Mouse (Mus musculus): ENCODE measurements around the gene Adam17. TPM values are rescaled to one million over a fixed set of nuclear protein-coding genes. Genes with fewer than 3 reads are reported as not detected.
A peak's percentile ranks its signal among the peaks of the same experiment; 100 is the strongest.

The Adam17 gene
- total RNA-seq, 2 experiments from 2014 or later = 15.3 to 21.5 TPM

- DNase-seq (ENCODE audit: low spot score in 2 of 2) = no peak
- intact Hi-C loops (cut with DNase I) = no loop called here
Observed at GRCm38 (mm10) chr12:21364624-21365435, 8.6 kb downstream of the Adam17 start.

DNA sequence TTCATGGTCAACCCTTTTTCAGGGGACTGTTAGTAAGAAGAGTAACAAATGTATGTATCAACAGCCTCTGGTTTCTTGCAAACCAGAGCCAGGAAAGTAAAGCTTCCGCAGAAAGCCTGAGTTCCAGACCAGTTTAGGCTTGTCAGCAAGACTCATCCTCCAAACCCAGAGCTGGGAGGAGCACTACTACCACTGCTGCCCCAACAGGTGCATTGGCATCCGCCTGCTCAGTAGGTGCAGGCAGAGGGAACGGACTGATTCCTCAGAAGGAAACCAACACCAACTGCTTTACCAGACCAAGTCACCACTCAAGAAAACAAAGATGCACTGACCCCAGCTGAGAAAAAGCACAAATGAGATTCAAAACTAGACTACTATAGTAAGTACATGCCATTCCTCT, 10.2 kb downstream of the Adam17 start:
- DNase-seq (ENCODE audit: low spot score in 2 of 2) = no peak
- intact Hi-C loops (cut with DNase I) = no loop called here

DNA sequence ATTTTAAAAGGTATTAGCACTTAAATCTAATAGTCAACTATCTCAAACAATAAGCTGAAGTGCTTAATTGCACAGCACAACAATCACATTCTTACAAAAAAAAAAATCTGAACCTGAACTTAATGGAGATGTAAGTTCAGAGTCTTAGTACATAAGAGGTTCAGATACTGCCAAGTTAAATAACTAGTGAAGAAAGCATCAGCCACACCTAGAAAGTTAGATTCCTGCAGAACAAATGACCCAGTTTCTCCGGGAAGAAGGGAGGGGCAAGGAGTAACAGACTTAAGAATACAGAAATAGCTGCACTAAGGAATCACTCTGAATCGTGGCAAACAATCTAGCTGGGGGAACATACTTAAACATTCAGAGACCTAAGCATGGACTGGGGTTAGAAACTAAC, 10.7 kb downstream of the Adam17 start:
- DNase-seq (ENCODE audit: low spot score in 2 of 2) = no peak
- intact Hi-C loops (cut with DNase I) = no loop called here

GRCm38 (mm10) chr12:21353681-21354080, 19.8 kb downstream of the Adam17 start:
- intact Hi-C loops (cut with DNase I) = no loop called here

DNA sequence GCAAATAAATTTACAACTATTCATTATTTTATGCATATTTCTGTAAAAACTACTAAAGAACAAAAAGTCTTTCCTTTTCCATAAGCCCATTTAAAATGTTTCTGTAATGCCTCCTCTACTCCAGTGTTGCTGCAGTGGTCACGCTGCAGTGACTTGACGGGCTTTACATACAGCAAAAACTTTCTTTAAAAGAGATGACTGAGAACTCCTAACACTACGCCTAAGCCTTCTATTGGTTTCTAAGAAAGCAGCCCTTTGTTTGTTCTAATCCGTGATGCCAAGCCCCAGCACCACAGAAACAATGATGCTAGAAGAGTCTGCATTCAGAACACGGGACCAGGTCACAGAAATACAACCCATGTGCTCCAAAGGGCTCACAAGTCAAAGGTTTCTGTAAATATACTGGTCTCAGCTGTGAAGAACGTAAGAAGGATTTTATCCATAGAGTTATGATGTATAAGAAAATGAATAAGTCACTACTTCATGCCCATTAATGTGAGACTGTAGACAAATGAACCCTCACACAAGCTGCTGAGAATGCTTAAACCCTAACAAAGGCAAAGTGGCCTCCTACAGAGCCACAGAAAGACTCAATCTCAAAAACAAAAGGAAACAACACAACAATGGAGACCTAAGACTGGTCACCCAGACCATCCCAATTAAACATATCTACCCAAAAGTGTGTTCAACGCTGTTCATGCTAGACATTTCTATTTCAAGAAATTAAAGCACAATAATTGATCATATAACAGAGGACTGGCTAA, 23.1 kb downstream of the Adam17 start:
- no peak for DNase-seq (ENCODE audit: low spot score in 2 of 2)
- intact Hi-C loops (cut with DNase I) = no loop called here

More at GRCm38 (mm10) chr12:21353681-21354080, 19.8 kb downstream of the Adam17 start:
- no peak for DNase-seq (ENCODE audit: low spot score in 2 of 2)

GRCm38 (mm10) chr12:21346972-21347371, 26.5 kb downstream of the Adam17 start:
- intact Hi-C loops (cut with DNase I) = no loop called here
- no peak for DNase-seq (ENCODE audit: low spot score in 2 of 2)

GRCm38 (mm10) chr12:21340674-21341073, 32.8 kb downstream of the Adam17 start:
- DNase-seq (ENCODE audit: low spot score in 2 of 2) = no peak
- intact Hi-C loops (cut with DNase I) = no loop called here

DNA sequence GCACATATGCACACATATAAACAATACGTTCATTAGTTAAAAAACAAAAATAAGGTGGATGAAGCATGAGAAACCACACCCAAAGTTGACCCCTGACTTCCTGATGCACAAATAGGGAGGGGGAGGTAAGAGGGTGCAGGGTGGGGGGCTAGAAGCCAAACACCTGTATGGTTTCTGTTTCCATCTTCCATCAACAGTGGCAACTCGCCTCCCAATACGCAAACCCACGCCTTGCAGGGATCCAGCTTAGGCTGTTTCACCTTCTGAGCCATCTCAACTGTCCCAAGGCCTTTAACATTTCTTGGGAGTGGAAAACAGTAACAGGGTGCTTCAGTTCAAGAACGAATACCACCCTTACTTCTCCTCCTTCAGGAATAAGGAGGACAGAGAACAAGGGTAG, 36.3 kb downstream of the Adam17 start:
- DNase-seq (ENCODE audit: low spot score in 2 of 2) = no peak
- intact Hi-C loops (cut with DNase I) = no loop called here

DNA sequence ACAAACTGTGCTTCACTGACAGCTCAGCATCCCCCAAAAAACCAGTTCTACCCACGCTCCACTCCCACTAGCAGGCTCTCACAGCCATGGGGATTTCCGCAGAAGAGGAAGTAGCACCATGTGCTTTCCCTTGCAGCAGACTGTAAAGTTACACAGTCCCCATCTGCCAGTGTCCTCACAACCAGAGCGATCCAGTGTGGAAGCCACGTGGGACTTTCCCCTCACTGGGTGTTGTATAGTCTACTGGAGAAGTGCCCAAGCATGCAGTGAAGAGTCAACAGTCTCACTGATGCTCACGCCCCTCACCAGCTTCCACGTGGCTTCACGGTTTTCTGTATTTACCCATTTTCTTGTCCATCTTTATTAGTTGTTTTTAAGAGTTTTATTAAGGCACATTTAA, 37.6 kb downstream of the Adam17 start:
- DNase-seq (ENCODE audit: low spot score in 2 of 2) = peak; percentile 43 to 47
- intact Hi-C loops (cut with DNase I) = no loop called here

GRCm38 (mm10) chr12:21333766-21334165, 39.7 kb downstream of the Adam17 start:
- intact Hi-C loops (cut with DNase I) = no loop called here
- DNase-seq (ENCODE audit: low spot score in 2 of 2) = no peak

GRCm38 (mm10) chr12:21333021-21333420, 40.4 kb downstream of the Adam17 start:
- intact Hi-C loops (cut with DNase I) = no loop called here
- DNase-seq (ENCODE audit: low spot score in 2 of 2) = no peak

DNA sequence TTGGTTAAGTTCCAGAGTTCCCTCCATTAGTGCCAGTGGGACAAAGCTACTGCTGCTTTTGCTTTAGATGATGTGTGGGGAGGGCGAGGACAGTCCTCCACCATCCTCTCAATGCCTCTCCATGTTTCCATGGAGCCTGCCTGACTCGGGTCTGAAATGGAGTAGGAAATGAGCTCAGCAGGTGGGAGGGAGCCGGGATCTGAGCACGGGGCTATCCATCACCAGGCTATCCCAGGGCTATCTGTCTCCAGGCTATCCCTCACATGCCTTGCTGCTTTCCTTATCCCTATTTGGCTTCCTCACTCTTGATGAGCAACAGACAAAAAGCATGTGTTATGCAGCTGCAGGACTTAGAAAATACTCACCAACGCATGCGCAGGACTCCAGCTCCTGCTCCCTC, 41.7 kb downstream of the Adam17 start:
- no peak for DNase-seq (ENCODE audit: low spot score in 2 of 2)
- intact Hi-C loops (cut with DNase I) = no loop called here

DNA sequence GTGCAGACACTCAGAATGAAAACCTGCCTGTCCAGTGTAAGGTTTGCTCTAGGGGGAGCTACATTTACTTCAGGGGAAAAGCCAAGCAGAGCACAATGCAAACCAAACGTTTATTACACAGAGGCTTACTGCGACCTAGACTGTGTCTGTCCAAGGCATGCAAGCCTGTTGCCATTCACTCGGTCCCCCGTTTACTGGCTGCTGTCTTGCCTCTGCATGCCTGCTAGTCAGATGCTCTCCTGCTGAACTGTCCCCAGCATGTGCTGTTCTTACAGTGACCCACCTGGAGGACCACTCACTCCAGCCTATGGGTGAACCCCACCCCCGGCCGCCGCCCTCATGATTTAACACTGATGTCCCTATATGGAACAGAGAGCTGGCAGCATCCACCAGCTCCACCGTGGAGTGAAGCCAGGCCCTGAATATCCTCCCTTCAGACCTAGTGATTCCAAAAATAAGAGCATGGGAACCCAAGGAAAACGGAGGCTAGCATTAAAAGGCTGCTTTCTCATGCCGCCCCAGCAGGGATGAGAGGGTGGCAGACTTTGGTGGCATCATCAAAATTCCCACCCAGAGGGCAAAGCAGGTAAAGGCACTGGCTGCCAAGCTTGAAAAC, 42.4 kb downstream of the Adam17 start:
- DNase-seq (ENCODE audit: low spot score in 2 of 2) = peak; percentile 56 to 66
- intact Hi-C loops (cut with DNase I) = no loop called here

DNA sequence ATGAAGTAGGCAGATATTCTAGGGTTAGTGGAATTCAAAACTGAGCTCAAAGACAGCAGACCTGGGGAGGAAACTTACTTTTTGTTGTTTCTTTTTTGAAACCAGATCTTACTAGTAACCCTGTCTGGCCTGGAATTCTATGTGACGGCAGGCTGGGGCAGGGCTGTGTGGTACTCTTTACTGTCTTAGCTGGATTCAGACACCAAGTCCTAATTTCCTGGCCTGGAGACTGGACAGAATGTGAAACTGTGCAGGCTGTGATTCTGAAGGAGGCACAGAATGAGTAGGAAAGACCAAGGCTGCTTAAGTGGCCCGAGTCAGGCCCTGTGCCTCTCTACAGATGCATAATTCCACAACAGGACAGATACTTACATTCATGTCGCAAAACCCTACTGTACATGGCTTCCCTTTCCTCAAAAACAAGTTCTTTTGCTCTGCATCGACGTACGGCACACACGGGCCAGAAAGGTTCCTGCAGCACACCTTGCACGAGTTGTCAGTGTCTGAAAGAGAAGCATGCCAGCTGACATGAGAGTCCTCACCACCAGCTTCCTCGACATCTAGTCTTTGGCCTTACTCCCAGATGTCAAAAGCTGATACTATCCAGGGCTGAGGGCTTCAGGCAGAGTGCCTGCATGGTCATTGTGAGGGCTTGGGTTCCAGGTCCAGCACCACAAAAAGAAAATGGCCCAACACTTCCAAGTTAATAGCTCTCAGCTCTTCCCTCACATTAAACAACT, 43.6 kb downstream of the Adam17 start:
- no peak for DNase-seq (ENCODE audit: low spot score in 2 of 2)
- intact Hi-C loops (cut with DNase I) = no loop called here

DNA sequence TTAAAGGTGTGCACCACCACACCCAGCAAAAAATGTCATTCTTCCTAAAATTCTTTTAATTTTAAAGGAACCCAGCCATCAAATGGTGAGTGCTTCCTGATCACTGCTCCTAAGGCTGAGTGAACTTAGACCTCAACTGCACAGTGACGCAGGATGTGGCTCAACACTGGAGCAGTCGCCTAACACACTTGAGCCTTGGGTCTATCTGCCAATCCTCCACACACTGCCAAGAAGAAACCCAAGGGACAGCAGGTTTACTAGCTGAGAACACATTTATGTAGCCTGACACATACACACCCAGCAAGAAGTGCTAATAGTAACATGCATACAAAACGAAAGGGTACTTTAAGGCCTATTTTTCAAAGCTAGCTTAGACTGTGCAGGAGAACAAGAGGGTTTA, 47.1 kb downstream of the Adam17 start:
- no peak for DNase-seq (ENCODE audit: low spot score in 2 of 2)
- intact Hi-C loops (cut with DNase I) = no loop called here

GRCm38 (mm10) chr12:21325266-21325665, 48.2 kb downstream of the Adam17 start:
- intact Hi-C loops (cut with DNase I) = no loop called here
- no peak for DNase-seq (ENCODE audit: low spot score in 2 of 2)

DNA sequence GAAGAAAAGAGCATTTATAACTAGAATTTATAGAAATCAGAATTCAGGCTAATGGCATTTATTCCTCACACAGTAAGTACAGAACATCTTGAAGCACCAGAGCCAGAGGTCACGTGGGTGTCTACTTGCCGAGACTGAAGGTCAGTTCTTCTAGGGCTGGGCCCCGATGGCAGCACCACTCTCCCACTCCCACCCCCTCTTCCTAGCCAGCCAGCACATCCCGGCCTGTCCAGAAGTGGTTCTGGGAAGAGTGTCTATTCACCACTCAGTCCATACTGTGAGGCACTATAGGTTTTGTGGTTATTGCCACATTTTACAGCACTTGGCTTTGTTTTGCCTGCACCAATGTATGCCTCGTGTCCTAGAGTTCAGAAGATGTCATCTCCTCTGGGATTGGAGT, 49.3 kb downstream of the Adam17 start:
- no peak for DNase-seq (ENCODE audit: low spot score in 2 of 2)
- intact Hi-C loops (cut with DNase I) = no loop called here

DNA sequence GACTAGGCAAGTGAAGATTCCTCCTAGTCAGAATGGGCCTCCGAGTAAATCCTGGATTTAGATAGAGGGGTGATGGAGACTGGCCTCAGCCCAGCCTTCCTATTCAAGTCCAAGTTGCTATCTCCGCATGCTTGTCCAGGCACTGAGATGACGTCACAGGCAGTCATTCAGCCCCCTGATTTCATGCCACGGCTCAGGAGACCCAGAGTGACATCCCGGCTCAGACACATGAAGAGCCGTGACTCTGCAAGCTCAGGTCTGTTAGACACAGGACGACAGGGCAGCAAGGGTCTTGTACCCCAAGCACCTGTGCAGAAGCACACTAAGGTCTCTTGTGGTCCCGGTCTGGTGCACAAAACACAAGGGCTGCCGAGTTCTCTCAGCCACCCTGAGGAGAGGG, 50.6 kb downstream of the Adam17 start:
- intact Hi-C loops (cut with DNase I) = no loop called here
- DNase-seq (ENCODE audit: low spot score in 2 of 2) = no peak

DNA sequence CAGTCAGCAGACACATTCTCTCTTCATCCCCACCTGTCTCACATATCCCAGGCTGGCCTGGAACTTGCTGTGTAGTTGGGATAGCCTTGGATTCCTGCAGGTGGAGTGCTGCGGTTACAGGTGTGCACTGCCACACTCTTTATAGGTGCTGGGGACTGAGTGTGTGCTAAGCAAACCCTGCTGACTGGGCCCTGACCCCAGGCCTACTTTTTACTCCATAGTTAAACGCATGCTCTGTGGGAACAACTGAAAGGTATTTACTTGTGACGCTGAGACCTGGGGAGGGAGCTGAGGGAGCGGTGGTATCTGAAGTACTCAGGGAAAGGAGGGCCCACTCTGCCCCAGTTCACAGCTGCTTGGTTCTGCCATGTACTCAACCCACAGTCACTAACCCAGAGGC, 51.1 kb downstream of the Adam17 start:
- intact Hi-C loops (cut with DNase I) = no loop called here

GRCm38 (mm10) chr12:21321170-21321569, 52.3 kb downstream of the Adam17 start:
- DNase-seq (ENCODE audit: low spot score in 2 of 2) = no peak
- intact Hi-C loops (cut with DNase I) = no loop called here

More for the DNA sequence above, 51.1 kb downstream of the Adam17 start:
- no peak for DNase-seq (ENCODE audit: low spot score in 2 of 2)
